Mouse (Mus musculus) right cerebral cortex, adult 18-20 months (tissue): Measurements from ENCODE around the gene 1810062G17Rik.

ENCODE experiments used
- DNase-seq: peaks from one replicate; pipeline ENCODE4 v3.0.0; 2022; ENCODE audit warnings: mixed read lengths

Gene 1810062G17Rik

GRCm38 (mm10) chr3:36478776-36479175 is 3.0 kb downstream of the 1810062G17Rik start:
- peak; percentile 72 for DNase-seq

DNA sequence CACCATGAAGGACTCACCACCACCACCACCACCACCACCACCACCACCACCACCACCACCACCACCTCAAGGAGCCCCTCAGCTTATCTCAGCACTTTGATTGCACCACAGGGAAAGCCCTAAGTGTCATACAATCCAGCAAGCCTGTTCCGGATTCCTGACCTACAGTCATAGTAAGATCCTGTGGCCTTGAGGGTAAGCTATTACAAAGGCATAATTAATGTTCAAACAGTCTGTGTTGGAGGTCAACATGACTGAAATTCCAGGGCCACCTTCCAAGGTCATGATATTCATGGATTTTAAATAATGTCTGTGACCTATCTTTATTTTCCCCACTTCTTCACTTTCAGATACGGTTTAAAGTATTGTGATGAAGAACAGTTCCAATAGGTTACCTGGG is 4.7 kb downstream of the 1810062G17Rik start:
- DNase-seq, result no peak

GRCm38 (mm10) chr3:36481776-36482193 is 6.0 kb downstream of the 1810062G17Rik start:
- DNase-seq, result peak; percentile 31

GRCm38 (mm10) chr3:36482940-36483339 is 7.2 kb downstream of the 1810062G17Rik start:
- DNase-seq, result no peak

DNA sequence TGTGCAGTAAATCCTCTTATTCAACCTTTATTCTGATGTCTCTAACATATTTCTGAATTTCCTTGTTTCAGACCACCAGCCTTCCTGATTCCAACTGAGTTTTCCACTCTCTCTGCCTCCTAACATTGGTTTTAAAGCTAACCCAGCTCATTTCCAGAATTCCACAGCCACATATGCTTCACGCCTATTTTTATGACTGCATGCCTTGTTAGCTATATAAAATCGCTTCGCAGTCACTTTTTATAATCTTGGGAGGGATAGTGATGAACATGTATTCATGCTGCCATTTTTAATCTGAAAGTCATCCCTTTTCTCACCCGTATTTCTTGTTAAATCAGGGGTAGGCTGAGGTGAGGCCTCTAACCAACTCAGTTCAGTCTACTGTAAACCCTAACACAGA is 8.6 kb downstream of the 1810062G17Rik start:
- no peak for DNase-seq

DNA sequence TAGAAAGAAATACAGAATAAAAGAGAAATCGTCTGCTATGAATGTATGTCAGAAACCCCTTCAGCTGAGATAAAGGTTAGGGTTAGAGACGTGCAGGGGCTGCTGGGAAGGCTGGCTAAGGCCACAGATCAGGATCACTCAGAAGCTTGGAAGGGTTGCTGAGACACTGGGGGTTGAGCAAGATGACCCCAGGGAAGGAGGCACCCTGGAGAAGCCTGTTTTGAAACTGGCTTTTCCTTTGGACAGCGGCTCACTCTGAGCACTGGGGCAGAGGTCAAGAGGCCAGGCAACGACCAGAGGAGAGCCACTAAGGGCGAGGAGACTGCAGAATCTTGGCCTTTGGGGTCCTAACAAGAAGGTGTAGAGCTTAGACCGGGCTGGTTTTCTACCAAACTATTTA is 10.4 kb downstream of the 1810062G17Rik start:
- no peak for DNase-seq

GRCm38 (mm10) chr3:36486881-36487280 is 11.1 kb downstream of the 1810062G17Rik start:
- no peak for DNase-seq

- DNase-seq, result no peak
Observed at GRCm38 (mm10) chr3:36488367-36488766, 12.6 kb downstream of the 1810062G17Rik start.

DNA sequence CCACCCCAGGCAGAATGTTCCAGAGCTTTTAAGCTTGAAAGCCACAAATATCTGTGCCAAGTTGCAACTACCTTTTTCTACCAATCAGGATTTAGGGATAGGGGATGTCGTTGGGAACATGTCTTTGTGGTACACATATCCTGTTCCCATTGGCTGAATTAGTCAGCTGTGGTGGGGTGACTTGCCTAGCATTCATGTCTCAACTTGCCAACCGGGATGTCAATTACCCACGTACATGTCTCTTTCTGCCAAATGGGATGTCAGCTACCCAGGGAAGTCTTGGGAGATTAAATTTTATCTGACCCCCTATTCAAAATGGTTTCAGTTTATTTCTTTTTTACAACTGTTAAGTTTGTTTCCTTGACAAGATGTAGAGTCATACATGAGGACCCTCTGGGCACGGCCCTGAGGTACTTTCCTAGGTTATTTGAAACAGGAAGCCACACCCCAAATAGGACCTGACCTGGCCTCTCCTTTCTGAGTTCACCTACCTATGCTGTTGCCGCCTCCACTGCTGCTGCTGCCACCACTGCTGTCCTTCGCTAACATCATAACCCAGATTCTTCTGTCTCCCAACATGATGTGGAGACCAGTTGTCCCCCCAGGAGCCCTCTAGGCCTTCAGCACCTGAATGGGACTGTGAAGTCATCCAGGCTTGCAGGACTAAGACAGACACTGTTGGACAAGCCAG is 13.3 kb downstream of the 1810062G17Rik start:
- DNase-seq, result no peak

DNA sequence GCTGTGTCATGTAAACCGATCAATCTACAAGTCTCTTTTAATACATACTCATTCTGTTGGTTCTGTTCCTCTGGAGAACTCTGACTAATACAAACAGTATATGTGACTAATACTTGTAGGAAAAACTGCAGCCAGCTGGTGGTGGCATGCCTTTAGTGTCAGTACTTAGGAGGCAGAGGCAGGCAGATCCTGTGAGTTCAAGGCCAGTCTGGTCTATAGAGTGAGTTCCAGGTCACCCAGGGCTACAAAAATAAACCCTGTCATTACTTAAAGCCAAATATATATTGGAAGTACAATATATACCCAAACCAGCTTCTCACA is 13.8 kb downstream of the 1810062G17Rik start:
- DNase-seq, result no peak

DNA sequence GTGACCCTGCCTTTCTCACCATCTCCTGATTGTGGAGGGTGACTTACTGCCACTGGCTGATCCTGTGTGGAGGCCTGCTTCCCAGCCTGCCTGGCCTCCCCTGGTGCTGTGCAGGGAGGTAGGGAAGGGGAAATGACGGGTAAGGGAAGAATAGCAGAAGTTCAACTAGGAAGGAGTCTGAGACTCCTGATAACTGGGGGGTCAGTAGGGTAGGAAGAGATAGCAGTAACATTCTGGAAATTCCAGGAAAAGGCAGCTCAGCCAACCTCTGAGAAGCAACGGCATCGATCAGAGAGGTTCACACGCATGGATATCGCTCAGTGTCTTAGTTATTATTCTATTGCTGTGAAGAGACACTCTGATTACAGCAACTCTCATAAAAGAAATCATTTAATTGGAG is 15.8 kb downstream of the 1810062G17Rik start:
- no peak for DNase-seq

- DNase-seq, result no peak
Observed at GRCm38 (mm10) chr3:36492716-36493391, 17.1 kb downstream of the 1810062G17Rik start.

GRCm38 (mm10) chr3:36493641-36494283 is 18.0 kb downstream of the 1810062G17Rik start:
- no peak for DNase-seq

- no peak for DNase-seq
Observed at GRCm38 (mm10) chr3:36494613-36495012, 18.9 kb downstream of the 1810062G17Rik start.

DNA sequence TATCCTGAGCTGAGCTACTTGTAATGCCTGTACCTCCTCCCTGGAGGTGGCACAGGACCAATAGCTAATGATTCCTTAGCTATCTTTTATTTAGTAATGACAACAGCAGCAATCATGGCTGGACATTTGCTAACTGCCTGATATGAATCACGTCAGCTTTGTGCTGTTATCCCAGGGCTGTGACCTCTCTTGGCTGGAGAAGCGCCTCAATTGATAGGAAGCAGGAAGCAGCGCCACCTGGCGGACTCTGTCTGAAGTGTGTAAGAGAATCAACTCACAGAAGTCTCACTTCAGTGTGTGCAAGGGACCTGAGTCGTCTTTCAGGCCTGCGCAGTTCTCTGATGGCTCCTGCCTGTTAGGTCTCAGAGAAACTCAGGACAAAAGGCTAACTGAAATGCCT is 19.7 kb downstream of the 1810062G17Rik start:
- DNase-seq, result peak; percentile 83

GRCm38 (mm10) chr3:36496273-36496672 is 20.5 kb downstream of the 1810062G17Rik start:
- DNase-seq, result no peak

- peak; percentile 85 for DNase-seq
Observed at GRCm38 (mm10) chr3:36496746-36497145, 21.0 kb downstream of the 1810062G17Rik start.

GRCm38 (mm10) chr3:36498224-36498623 is 22.5 kb downstream of the 1810062G17Rik start:
- no peak for DNase-seq

DNA sequence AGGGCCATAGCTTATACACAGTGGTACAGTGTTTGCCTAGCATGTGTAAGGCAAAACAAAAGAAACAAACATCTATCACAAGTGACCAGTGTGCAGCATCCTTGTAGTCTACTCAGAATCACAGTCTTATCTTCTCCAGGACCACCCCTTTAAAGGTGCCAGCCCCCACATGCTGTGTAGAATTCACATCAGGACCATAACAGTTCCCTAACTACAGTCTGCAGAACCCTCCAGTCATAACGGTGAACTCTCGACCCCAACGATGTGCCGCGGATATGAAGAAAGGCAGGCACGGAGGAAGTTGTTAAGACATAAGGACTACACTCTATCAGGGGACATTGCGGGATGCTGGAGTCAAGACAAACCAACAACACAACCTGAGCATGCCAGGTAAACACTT is 23.7 kb downstream of the 1810062G17Rik start:
- no peak for DNase-seq

GRCm38 (mm10) chr3:36500976-36501375 is 25.2 kb downstream of the 1810062G17Rik start:
- DNase-seq, result no peak

- DNase-seq, result no peak
Observed at GRCm38 (mm10) chr3:36501546-36501945, 25.8 kb downstream of the 1810062G17Rik start.

- no peak for DNase-seq
Observed at GRCm38 (mm10) chr3:36505306-36505705, 29.6 kb downstream of the 1810062G17Rik start.

DNA sequence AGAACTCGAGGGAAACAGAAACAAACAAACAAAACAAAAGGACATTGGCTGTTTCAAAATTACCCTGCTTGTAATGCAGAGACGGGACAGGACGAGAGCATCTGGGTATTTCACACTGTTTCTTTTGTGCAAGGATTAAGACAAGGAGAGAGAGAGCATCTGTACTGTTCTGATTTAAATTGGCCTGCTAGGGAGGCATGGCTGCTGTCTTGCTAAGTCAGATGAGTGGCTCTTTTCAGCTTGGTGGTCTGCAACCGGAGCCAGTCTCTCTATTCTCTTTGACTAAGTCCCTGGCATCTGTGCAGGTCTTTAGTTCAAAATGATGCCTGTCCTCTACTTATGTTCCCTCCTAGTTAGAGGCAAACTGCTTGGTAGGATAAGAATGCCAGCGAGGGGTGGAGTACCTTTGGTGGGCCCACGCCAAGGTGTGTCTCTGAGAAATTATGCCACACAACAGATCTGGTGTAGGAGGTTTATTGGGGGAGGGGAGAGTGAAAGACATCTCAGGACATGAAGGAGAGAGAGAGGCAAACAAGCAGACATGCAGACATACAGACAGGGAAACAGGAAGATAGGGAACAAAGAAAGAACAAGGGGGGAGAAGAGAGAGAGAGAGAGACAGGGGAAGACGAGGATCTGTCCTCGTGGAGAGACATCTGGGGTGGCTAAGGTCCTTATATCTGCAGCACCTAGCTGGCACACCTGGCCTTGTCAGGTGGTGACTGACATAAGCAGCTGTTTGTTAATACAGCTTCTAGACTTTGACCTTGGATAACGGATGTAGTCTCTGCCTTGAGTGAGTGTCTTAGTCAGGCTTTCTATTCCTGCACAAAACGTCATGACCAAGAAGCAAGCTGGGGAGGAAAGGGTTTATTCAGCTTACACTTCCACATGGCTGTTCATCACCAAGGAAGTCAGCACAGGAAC is 30.3 kb downstream of the 1810062G17Rik start:
- no peak for DNase-seq
